Mouse (Mus musculus) small intestine, adult 2 months (tissue): ENCODE results near the gene Pdss2.

Experiments used
- CTCF ChIP-seq: fragments of 200-500 bp; IDR thresholded peaks from 2 replicates; pipeline ENCODE4 v1.5.1; 2012; ENCODE audit warnings: low read depth, mild to moderate bottlenecking, control low read depth, inconsistent platforms, low read length, moderate library complexity, mixed read lengths; ENCODE audit not compliant: insufficient replicate concordance, insufficient read length; ENCODE audit errors: extremely low read depth
- POLR2A ChIP-seq: fragments of 200-500 bp; IDR thresholded peaks from 2 replicates; pipeline ENCODE4 v1.6.1; 2012; ENCODE audit warnings: low read depth, mild to moderate bottlenecking, control low read depth, inconsistent platforms, low read length, moderate library complexity

DNA sequence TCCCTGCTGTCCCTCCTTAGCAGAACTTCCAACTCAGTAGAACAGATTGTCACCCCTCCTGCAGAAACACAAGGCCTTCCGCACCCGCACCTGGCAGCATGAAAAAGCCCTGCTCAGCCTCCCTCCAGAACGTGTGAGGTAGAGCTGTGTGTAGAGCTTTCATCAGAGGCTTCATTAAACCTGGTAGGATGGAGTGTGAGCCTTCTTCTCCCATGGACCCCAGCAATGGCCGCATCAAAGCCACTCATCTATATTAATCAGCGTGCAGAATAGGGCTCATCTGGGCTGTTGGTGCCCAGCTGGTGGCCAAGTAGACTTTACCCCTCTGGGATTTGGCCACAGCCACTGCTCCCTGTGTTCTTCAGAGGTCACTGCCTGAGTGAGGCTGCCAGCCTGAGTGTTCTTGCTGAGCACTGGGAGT lies 142.2 kb downstream of the Pdss2 start:
- TF ChIP-seq POLR2A = no peak
- TF ChIP-seq CTCF = no peak
